Mouse (Mus musculus) gastrocnemius, adult 8-10 months (tissue): ENCODE measurements around the gene Rhox3e. TPM values are rescaled to one million over a fixed set of nuclear protein-coding genes. Genes with fewer than 3 reads are reported as not detected.
"Not testable (repeated sequence)": the region's sequence is repeated elsewhere in the genome, so short reads cannot be mapped to it uniquely, and the experiment has no call there.

Experiments used
- DNase-seq, 2 experiments: peaks; one replicate each; pipeline ENCODE4 v3.0.0; 2022; ENCODE audit warnings: low spot score in 2 of 2
- total RNA-seq, 4 experiments: library from RNA; stranded (reverse); gene quantifications; 2 replicates each; pipeline ENCODE4 v1.2.4; 2022

Gene Rhox3e
- not detected for total RNA-seq

GRCm38 (mm10) chrX:37541719-37542118, at the start of gene Rhox3e:
Rhox3e (plus strand) TSS chrX:37542019.
- DNase-seq, result not testable (repeated sequence)

DNA sequence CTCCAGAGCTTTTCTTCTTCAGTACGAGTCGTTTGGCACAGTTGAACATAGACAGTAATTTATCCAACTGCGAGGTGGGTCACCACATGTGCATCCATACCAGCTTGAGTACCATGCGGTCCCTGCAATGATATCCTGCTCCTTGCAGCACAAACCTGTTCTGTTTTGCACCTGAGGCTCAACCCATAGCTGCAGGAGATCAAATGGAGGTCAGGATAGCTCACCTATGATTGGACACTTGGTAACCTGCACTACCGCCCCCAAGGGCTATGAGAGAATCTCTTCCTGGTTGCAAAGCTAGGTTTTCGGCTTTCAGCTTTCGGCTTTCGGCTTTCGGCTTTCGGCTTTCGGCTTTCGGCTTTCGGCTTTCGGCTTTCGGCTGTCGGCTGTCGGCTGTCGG, 27.8 kb upstream of the Rhox3e start, which contains the start of gene Rhox4d:
TSS of gene Rhox4d (plus strand) at position 301 of the 400 bp plus-strand sequence.
- DNase-seq, result not testable (repeated sequence)

DNA sequence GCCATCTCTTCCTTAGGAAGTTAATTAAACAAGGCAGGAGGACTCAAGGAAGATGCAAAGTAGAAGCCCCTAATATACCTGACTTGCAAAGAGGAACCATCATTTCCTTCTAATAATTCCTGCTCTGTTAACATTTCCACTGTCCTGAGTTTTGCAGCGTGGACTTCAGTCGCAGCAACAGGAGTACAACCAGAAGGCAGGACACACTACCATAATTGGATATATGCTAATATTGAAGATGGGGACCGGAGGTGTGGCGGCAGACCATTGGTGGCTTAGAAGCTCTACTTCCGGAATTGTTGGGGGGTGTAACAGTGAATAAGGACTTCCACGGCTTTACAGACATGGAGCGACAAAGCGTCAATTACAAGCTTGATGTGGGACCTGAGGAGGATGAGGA, 11.7 kb upstream of the Rhox3e start, which contains the start of gene Rhox2e:
TSS of gene Rhox2e (plus strand) at position 301 of the 400 bp plus-strand sequence.
- DNase-seq, result not testable (repeated sequence)

DNA sequence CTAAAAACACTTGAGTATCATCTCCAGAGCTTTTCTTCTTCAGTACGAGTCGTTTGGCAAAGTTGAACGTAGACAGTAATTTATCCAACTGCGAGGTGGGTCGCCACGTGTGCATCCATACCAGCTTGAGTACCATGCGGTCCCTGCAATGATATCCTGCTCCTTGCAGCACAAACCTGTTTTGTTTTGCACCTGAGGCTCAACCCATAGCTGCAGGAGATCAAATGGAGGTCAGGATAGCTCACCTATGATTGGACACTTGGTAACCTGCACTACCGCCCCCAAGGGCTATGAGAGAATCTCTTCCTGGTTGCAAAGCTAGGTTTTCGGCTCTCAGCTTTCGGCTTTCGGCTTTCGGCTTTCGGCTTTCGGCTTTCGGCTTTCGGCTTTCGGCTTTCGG, 15.3 kb downstream of the Rhox3e start, which contains the start of gene Rhox4e:
TSS of gene Rhox4e (plus strand) at position 301 of the 400 bp plus-strand sequence.
- not testable (repeated sequence) for DNase-seq

DNA sequence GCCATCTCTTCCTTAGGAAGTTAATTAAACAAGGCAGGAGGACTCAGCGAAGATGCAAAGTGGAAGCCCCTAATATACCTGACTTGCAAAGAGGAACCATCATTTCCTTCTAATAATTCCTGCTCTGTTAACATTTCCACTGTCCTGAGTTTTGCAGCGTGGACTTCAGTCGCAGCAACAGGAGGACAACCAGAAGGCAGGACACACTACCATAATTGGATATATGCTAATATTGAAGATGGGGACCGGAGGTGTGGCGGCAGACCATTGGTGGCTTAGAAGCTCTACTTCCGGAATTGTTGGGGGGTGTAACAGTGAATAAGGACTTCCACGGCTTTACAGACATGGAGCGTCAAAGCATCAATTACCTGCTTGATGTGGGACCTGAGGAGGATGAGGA, 29.3 kb downstream of the Rhox3e start, which contains the start of gene Rhox2f:
TSS of gene Rhox2f (plus strand) at position 301 of the 400 bp plus-strand sequence.
- not testable (repeated sequence) for DNase-seq

DNA sequence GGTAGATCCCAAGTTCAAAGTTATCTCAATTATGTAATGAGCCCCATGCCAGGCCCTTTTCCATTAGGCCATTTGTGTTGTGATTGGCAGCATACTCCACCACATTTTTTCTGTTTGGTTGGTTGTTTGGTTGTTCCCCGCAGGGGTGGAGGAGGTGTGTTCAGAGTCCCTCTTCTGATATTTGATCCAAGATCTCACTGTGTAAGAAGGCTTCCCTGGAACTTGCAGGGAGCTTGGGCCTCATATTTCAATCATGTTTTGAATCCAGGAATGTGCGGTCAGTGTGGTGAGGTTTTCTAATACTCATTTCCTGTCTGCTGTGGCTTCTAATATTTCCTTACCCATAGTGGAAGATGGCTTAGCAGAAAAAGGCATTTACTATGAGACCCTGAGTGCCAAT, 30.8 kb downstream of the Rhox3e start:
- not testable (repeated sequence) for DNase-seq

DNA sequence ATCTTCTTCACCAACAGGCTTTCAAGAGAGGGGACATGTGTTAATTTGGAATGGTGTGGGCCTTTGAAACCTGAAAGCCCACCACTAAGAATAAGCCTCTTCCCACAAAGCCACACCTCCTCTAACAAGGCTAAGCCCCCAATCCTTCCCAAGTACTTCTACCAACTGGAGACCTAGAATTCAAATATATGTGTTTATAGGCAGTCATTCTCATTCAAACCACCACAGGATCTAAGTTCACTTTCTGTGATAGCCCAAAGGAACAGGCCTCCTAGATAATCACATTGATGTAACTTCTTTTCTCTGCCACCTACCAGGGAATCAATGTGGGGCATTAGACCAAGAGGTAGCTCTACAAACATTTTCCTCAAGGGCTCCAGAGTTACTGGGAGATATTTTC, 38.9 kb downstream of the Rhox3e start, which contains the start of gene Rhox3f:
TSS of gene Rhox3f (plus strand) at position 301 of the 400 bp plus-strand sequence.
- DNase-seq, result not testable (repeated sequence)

Other genes starting within 250 kb of the Rhox3e start
- not detected for gene Rhox3a2, start 162.0 kb upstream of the Rhox3e start, total RNA-seq
- gene Rhox4a2, start 151.2 kb upstream of the Rhox3e start, total RNA-seq, result not detected
- gene Rhox2b, start 130.0 kb upstream of the Rhox3e start, total RNA-seq, result not detected
- gene Rhox4b, start 109.5 kb upstream of the Rhox3e start, total RNA-seq, result not detected
- not detected for gene Rhox2c, start 88.3 kb upstream of the Rhox3e start, total RNA-seq
- not detected for gene Rhox3c, start 83.4 kb upstream of the Rhox3e start, total RNA-seq
- not detected for gene Rhox4c, start 61.7 kb upstream of the Rhox3e start, total RNA-seq
- gene Rhox2d, start 48.6 kb upstream of the Rhox3e start, total RNA-seq, result not detected
- gene Rhox4d, start 27.7 kb upstream of the Rhox3e start, total RNA-seq, result not detected
- gene Rhox2e, start 11.6 kb upstream of the Rhox3e start, total RNA-seq, result not detected
- gene Rhox4e, start 15.4 kb downstream of the Rhox3e start, total RNA-seq, result not detected
- gene Rhox2f, start 29.4 kb downstream of the Rhox3e start, total RNA-seq, result not detected
- gene Rhox3f, start 39.0 kb downstream of the Rhox3e start, total RNA-seq, result not detected
- not detected for gene Rhox4f, start 65.7 kb downstream of the Rhox3e start, total RNA-seq
- gene Rhox3g, start 86.6 kb downstream of the Rhox3e start, total RNA-seq, result not detected
- gene Rhox2g, start 101.5 kb downstream of the Rhox3e start, total RNA-seq, result not detected
- gene Rhox4g, start 109.3 kb downstream of the Rhox3e start, total RNA-seq, result not detected
- not detected for gene Rhox3h, start 126.7 kb downstream of the Rhox3e start, total RNA-seq
- not detected for gene Rhox2h, start 131.3 kb downstream of the Rhox3e start, total RNA-seq